Mouse (Mus musculus) limb, embryonic 15.5 days (tissue): ENCODE results near the gene Cacna2d3. TPM values are rescaled to one million over a fixed set of nuclear protein-coding genes. Genes with fewer than 3 reads are reported as not detected.

Experiments used
- ATAC-seq: fragments of 200-750 bp; cut with Nextera tagmentation; 2 replicates; pipeline ENCODE4 v1.8.0; 2017; ENCODE audit warnings: low read depth, moderate TSS enrichment; ENCODE audit not compliant: insufficient number of reproducible peaks, low FRiP score, low TSS enrichment
- H3K27ac ChIP-seq: fragments of 300-500 bp; sonication (generic); 2 replicates; pipeline ENCODE4 v1.5.1; 2015; ENCODE audit warnings: moderate library complexity, mild to moderate bottlenecking, inconsistent platforms
- H3K27me3 ChIP-seq: fragments of 300-500 bp; sonication (generic); 2 replicates; pipeline ENCODE4 v1.6.1; 2015; ENCODE audit warnings: inconsistent platforms
- H3K36me3 ChIP-seq: fragments of 300-500 bp; sonication (generic); 2 replicates; pipeline ENCODE4 v1.6.1; 2015; ENCODE audit warnings: inconsistent platforms
- H3K4me1 ChIP-seq: fragments of 300-500 bp; sonication (generic); 2 replicates; pipeline ENCODE4 v1.6.1; 2015; ENCODE audit warnings: inconsistent platforms
- H3K4me2 ChIP-seq: fragments of 300-500 bp; sonication (generic); 2 replicates; pipeline ENCODE4 v1.6.1; 2015; ENCODE audit warnings: mild to moderate bottlenecking, inconsistent platforms
- H3K4me3 ChIP-seq: fragments of 300-500 bp; sonication (generic); 2 replicates; pipeline ENCODE4 v1.5.1; 2015; ENCODE audit warnings: mild to moderate bottlenecking, inconsistent platforms
- H3K9ac ChIP-seq: fragments of 300-500 bp; sonication (generic); 2 replicates; pipeline ENCODE4 v1.6.1; 2015; ENCODE audit warnings: inconsistent platforms
- H3K9me3 ChIP-seq: fragments of 300-500 bp; sonication (generic); 2 replicates; pipeline ENCODE4 v1.6.1; 2016; ENCODE audit warnings: inconsistent platforms
- WGBS: fragments of 180-500 bp; shearing (Covaris S2); methylation state at CpG from one replicate; pipeline ENCODE4 v1.1.7; 2015; 5-methylcytosine and 5-hydroxymethylcytosine counted together
- polyA plus RNA-seq: library from polyadenylated mRNA; unstranded; fragments of >200 nt; fragmentation: Nextera tagmentation; extraction: Ambion mirVana; gene quantifications from 2 replicates; pipeline ENCODE4 v1.2.1, GENCODE M21; 2015

Gene Cacna2d3
- 6.5 and 7.2 TPM in 2 replicates for polyA plus RNA-seq

- peaks cover 81% of the 10 kb centered on the region for H3K27me3 ChIP-seq
- H3K27ac ChIP-seq, result peak within 1 kb of the TSS; percentile 50
- peak within 1 kb of the TSS; percentile 57 for H3K9ac ChIP-seq
- under 1% methylated on average over 88 of the region's 109 CpGs for WGBS
- H3K4me2 ChIP-seq, result peak within 1 kb of the TSS; percentile 99
- no peaks in the 10 kb centered on the region for H3K9me3 ChIP-seq
- H3K4me1 ChIP-seq, result peaks cover 27% of the 10 kb centered on the region
- H3K4me3 ChIP-seq, result peak within 1 kb of the TSS; percentile 63
- ATAC-seq, result peak; percentile 60
- H3K36me3 ChIP-seq, result no peaks in the 10 kb centered on the region
These were observed at the start of gene Cacna2d3 for GRCm38 (mm10) chr14:29721488-29722385. TSS of gene Cacna2d3 (minus strand) at chr14:29721864.

- H3K4me1 ChIP-seq, result no peaks in the 10 kb centered on the region
- no peak for ATAC-seq
- no peaks in the 10 kb centered on the region for H3K27me3 ChIP-seq
- no peak overlapping the region for H3K4me3 ChIP-seq
- WGBS, result 74% methylated on average over 4 of the region's 4 CpGs
- no peak overlapping the region for H3K27ac ChIP-seq
- no peak overlapping the region for H3K9ac ChIP-seq
- H3K36me3 ChIP-seq, result no peaks in the 10 kb centered on the region
- H3K9me3 ChIP-seq, result no peaks in the 10 kb centered on the region
- no peak overlapping the region for H3K4me2 ChIP-seq
These were observed 47.8 kb upstream of the Cacna2d3 start for GRCm38 (mm10) chr14:29769486-29769885.

- Histone ChIP-seq H3K9me3 (no peaks in the 10 kb centered on the region), H3K9ac (no peak overlapping the region), H3K4me3 (no peak overlapping the region), H3K27me3 (no peaks in the 10 kb centered on the region), H3K27ac (no peak overlapping the region), H3K4me2 (no peak overlapping the region), H3K4me1 (no peaks in the 10 kb centered on the region), H3K36me3 (no peaks in the 10 kb centered on the region)
- WGBS, result 59% methylated on average over 5 of the region's 5 CpGs
- ATAC-seq, result no peak
These were observed 31.2 kb upstream of the Cacna2d3 start for GRCm38 (mm10) chr14:29752876-29753275.

DNA sequence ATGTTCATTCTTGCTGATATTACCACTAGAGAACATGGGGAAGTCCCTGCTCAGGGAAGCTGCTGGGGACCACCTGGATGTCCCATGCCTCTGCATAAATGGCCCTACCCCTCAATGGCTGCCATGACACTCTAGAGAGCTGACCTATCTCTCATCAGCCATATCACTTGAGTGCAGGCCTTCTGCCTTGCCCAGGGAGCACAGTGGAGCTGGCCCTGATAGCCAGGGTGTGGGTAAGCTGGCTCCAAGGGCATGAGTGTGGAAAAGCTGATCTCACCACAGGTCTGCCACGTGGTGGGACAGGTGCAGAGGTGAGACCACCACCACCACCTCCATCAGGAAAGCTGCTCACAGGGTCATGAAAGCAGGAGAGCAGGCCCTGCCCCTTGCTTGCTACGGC is 17.1 kb upstream of the Cacna2d3 start:
- no peaks in the 10 kb centered on the region for H3K4me1 ChIP-seq
- H3K36me3 ChIP-seq, result no peaks in the 10 kb centered on the region
- no peak overlapping the region for H3K4me3 ChIP-seq
- 64% methylated on average over 2 of the region's 2 CpGs for WGBS
- H3K9me3 ChIP-seq, result no peaks in the 10 kb centered on the region
- H3K4me2 ChIP-seq, result no peak overlapping the region
- no peak for ATAC-seq
- H3K9ac ChIP-seq, result no peak overlapping the region
- no peaks in the 10 kb centered on the region for H3K27me3 ChIP-seq
- no peak overlapping the region for H3K27ac ChIP-seq

DNA sequence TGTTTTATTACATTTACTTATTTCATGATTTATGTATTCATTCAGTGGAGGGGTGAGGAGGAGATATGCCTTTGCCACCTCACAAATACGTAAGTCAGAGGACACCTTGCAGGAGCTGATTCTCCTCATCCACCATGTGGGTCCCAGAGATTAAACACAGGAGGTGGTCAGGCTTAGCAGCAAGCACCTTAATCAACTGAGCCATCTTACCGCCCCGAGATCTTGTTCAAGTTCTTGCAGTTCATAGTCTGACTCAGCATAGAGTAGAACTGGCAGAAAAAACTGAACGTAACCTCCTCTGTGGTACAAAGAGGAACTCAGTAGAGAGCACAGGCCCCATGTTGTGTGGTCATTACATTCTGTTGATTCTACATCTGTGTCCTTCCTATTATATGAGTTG is 8.6 kb upstream of the Cacna2d3 start:
- no peak for ATAC-seq
- H3K27me3 ChIP-seq, result peaks cover 19% of the 10 kb centered on the region; the same call in 1 of the 2 replicates
- no peak overlapping the region for H3K9ac ChIP-seq
- H3K27ac ChIP-seq, result no peak overlapping the region
- no peaks in the 10 kb centered on the region for H3K4me1 ChIP-seq
- H3K9me3 ChIP-seq, result no peaks in the 10 kb centered on the region
- H3K4me2 ChIP-seq, result no peak overlapping the region
- no peak overlapping the region for H3K4me3 ChIP-seq
- WGBS, result 84% methylated on average over 4 of the region's 4 CpGs
- H3K36me3 ChIP-seq, result no peaks in the 10 kb centered on the region

DNA sequence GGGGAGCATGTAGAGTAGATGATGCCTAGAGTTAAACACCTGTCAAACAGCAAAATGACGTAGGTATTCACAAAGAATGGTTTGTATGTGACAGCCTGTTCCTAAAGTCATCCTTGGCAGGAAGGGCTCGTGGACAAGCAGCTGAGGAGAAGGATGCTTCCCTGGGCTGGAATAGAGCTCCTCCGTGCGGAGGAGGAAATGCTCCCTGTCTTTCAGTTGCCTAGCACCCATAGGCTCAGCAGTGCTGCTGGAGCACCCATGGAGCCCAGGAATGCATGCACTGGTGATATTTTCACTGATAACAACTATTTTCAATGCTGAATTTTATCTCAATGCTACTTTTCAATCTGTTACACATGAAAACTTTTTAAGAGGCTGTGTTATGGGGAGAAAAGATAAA is 7.3 kb upstream of the Cacna2d3 start:
- Histone ChIP-seq H3K4me1 (no peaks in the 10 kb centered on the region), H3K27me3 (peaks cover 30% of the 10 kb centered on the region), H3K4me2 (no peak overlapping the region), H3K9ac (no peak overlapping the region), H3K4me3 (no peak overlapping the region), H3K9me3 (no peaks in the 10 kb centered on the region), H3K27ac (no peak overlapping the region), H3K36me3 (no peaks in the 10 kb centered on the region)
- WGBS, result 83% methylated on average over 4 of the region's 4 CpGs
- no peak for ATAC-seq

DNA sequence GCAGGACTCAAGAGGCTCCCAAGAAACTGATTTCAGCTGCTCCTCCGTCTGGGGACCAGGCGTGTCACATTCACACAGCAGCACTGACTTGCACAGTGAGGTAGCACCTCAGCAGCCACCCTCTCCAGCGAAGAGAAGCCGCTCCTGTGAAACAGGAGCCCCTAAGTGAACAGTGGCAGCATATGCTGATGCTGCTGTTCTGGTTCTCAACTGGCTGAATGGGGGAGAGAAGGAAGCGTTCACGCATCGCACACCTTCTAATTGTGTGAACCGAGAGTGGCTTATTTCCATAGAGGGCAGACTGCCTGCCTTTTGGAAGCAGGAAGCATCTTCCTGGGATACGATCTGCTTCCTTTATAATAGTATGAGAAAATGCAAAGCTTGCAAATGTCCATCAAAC is 5.9 kb upstream of the Cacna2d3 start:
- ATAC-seq, result no peak
- H3K4me2 ChIP-seq, result no peak overlapping the region
- no peak overlapping the region for H3K4me3 ChIP-seq
- peaks cover 7% of the 10 kb centered on the region for H3K4me1 ChIP-seq
- WGBS, result 71% methylated on average over 9 of the region's 9 CpGs
- no peaks in the 10 kb centered on the region for H3K9me3 ChIP-seq
- H3K27ac ChIP-seq, result no peak overlapping the region
- H3K36me3 ChIP-seq, result no peaks in the 10 kb centered on the region
- H3K27me3 ChIP-seq, result peaks cover 44% of the 10 kb centered on the region
- no peak overlapping the region for H3K9ac ChIP-seq

DNA sequence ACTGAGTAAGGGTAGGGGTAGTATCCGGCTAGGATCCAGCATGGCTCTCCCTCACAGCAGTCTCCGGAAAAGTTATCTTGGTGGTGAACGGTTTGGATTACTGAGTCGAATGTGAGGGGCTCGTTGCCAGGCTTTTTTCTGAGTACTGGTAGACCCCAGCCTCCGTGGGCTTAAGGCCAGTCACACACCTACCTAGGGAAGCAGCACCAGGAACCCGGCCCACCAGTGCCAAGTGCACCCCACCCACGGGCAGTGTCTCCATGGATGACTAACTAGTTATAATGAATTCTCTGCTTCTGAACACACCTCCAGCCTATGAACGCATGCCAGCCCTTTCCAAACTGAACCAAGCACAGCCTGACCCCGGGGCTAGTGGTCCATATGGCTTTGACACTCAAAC is 1.6 kb upstream of the Cacna2d3 start:
- H3K9ac ChIP-seq, result no peak overlapping the region
- 8% methylated on average over 10 of the region's 10 CpGs for WGBS
- H3K27me3 ChIP-seq, result peaks cover 82% of the 10 kb centered on the region
- peaks cover 27% of the 10 kb centered on the region for H3K4me1 ChIP-seq
- peak overlapping the region; percentile 63 for H3K4me3 ChIP-seq
- ATAC-seq, result no peak
- no peaks in the 10 kb centered on the region for H3K36me3 ChIP-seq
- H3K4me2 ChIP-seq, result peak overlapping the region; percentile 99
- H3K27ac ChIP-seq, result no peak overlapping the region
- H3K9me3 ChIP-seq, result no peaks in the 10 kb centered on the region

- Histone ChIP-seq H3K27ac (peak overlapping the region; percentile 50), H3K4me2 (peak overlapping the region; percentile 99), H3K9me3 (no peaks in the 10 kb centered on the region), H3K4me3 (peak overlapping the region; percentile 63), H3K9ac (peak overlapping the region; percentile 57), H3K4me1 (peaks cover 27% of the 10 kb centered on the region), H3K27me3 (peaks cover 83% of the 10 kb centered on the region), H3K36me3 (no peaks in the 10 kb centered on the region)
- under 1% methylated on average over 72 of the region's 76 CpGs for WGBS
- ATAC-seq, result peak; percentile 42
These were observed 940 bp upstream of the Cacna2d3 start for GRCm38 (mm10) chr14:29722386-29723221.

DNA sequence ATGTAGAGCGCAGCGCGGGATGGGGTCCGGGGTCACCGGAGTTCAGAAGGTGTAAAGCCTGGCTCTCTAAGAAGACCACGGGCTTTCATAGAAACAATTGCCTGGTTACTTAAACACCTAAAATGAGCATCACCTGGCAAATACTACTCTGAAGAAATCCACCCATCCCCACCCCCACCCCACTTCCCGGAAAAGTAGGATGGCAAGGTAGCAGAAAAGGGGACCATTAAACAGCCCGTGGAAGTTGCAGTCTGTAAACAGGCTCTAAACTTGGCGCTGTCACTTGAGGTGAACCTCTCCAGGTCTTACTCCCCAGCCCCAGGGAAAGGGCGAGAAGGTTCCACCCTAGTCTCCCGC is 555 bp downstream of the Cacna2d3 start:
- ATAC-seq, result no peak
- Histone ChIP-seq H3K4me3 (peak overlapping the region; percentile 63), H3K27ac (no peak overlapping the region), H3K9ac (peak overlapping the region; percentile 39), H3K4me2 (peak overlapping the region; percentile 99), H3K4me1 (peaks cover 27% of the 10 kb centered on the region), H3K9me3 (no peaks in the 10 kb centered on the region), H3K36me3 (no peaks in the 10 kb centered on the region), H3K27me3 (peaks cover 77% of the 10 kb centered on the region)
- under 1% methylated on average over 11 of the region's 11 CpGs for WGBS

DNA sequence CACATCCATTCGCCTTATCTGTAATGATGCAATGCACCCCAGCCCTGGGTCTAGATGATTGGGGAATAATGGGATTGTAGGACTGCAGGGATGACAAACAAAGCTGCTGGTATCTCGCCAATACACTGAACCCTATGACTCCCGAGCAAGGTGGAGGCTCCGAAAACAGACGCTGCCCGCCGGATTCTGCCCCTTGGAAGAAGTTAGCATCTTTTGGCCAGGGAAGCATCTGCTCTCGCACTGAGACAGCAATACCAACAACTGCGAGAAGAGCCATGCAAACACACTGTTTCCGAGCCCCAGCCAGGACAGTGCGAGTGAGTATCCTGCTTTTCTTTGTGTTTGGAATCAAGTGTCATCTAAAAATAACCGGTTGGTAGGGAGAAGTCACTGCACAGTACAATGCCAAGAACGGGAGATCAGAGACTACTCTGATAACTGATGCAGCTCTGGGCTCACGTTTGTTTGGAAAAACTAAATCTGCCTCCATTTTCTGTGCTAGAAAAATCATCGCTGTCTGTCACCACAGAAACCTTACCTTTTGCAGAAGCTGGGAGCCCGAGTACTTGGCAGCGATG is 1.2 kb downstream of the Cacna2d3 start:
- 7% methylated on average over 17 of the region's 17 CpGs for WGBS
- Histone ChIP-seq H3K4me3 (peak overlapping the region; percentile 63), H3K9ac (no peak overlapping the region)

More for the DNA sequence above, 1.2 kb downstream of the Cacna2d3 start:
- peaks cover 76% of the 10 kb centered on the region for H3K27me3 ChIP-seq
- H3K4me2 ChIP-seq, result peak overlapping the region; percentile 99; the same call in 1 of the 2 replicates
- H3K27ac ChIP-seq, result no peak overlapping the region
- H3K4me1 ChIP-seq, result peaks cover 27% of the 10 kb centered on the region
- no peaks in the 10 kb centered on the region for H3K9me3 ChIP-seq
- ATAC-seq, result no peak
- H3K36me3 ChIP-seq, result no peaks in the 10 kb centered on the region
